In the genomic region with DNA sequence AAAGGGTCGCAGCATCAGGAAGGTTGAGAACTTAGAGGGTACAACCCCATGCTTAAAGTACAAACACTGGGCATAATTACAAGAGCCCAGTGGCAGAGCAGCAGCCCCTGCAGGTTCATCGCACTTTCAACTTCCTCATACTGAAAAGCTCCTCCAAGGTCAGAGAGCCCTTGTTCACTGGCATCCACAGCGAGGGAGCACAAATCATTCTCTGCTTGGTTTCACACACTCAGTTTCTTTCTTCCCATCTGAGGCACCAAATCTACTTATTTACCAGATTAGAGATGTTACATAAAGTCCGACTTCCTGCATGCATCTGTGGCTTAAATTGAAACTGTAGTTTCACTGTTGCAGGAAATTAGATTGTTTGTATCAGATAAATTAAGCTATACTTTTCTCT, we compare ENCODE assay signal across 10 mouse cellular contexts. TPM values are rescaled to one million over a fixed set of nuclear protein-coding genes. Genes with fewer than 3 reads are reported as not detected.
DNase-seq lines count a peak whose midpoint lies in the region; ATAC-seq lines count a peak whose summit lies in the region.
"Had no signal": no experiment of that assay in that cellular context is flagged by ENCODE, and none has a peak within 500 bp of the region (broad histone marks: within the 10 kb centered on the region; RNA-seq: fewer than 3 reads in every experiment).

No protein-coding gene starts in this region.

- peak; percentile 28 to 74 for DNase-seq in adrenal gland, adult (ENCODE audit: inconsistent age in 2 of 2, low spot score in 1 of 2)
- DNase-seq in adrenal gland, adult 18-20 months (ENCODE audit: low spot score in 2 of 2) = no peak
- peak; percentile 75 to 79 for DNase-seq in spleen, postnatal 36 days (ENCODE audit: low spot score in 2 of 2)
- DNase-seq in spleen, postnatal 4 days (ENCODE audit: low spot score in 2 of 2) = no peak
- DNase-seq in embryo, embryonic 11 days = no peak
- DNase-seq in right cerebral cortex, postnatal 4 days = no peak
- DNase-seq: adrenal gland, postnatal 10 days; gastrocnemius, postnatal 10 days had no signal

- peak; percentile 46 to 65; a peak in 3 of 4 replicates for ATAC-seq in hematopoietic stem cell, adult 5-6 weeks (replicated peaks in 1 of 2; ENCODE audit: insufficient read depth in 1 of 2, low FRiP score in 2 of 2, low TSS enrichment in 1 of 2, low read depth in 1 of 2, poor library complexity in 2 of 2, severe bottlenecking in 2 of 2)
- ATAC-seq in neutrophil, adult 5-6 weeks (ENCODE audit: extremely low read depth, insufficient number of reproducible peaks, low FRiP score, poor library complexity, severe bottlenecking) = peak; percentile 80; the same call in 1 of the 2 replicates

RNA-seq across cellular contexts. Expression of a gene that starts 18.5 kb away (rescaled TPM):
- 100 to 1,000 TPM; 122 to 141 TPM for total RNA-seq in adrenal gland, adult 18-20 months (2021)
- 105 and 128 TPM in 2 replicates for total RNA-seq in hematopoietic stem cell, adult 5-6 weeks (2017)
- 231 and 247 TPM in 2 replicates for total RNA-seq in neutrophil, adult 5-6 weeks (2017)

RNA-seq across cellular contexts. Expression of a gene that starts 33.7 kb away (rescaled TPM):
- not detected for total RNA-seq in adrenal gland, adult 18-20 months (2021)
- not detected in 2 replicates for total RNA-seq in hematopoietic stem cell, adult 5-6 weeks (2017)
- not detected in 2 replicates for total RNA-seq in neutrophil, adult 5-6 weeks (2017)
- total RNA-seq: adrenal gland, postnatal 10 days; gastrocnemius, postnatal 10 days had no signal

RNA-seq across cellular contexts. Expression of a gene that starts 35.0 kb away (rescaled TPM):
- 10 to 100 TPM; 17.3 to 24.4 TPM for total RNA-seq in adrenal gland, adult 18-20 months (2021)
- 0.88 and 3.1 TPM in 2 replicates for total RNA-seq in hematopoietic stem cell, adult 5-6 weeks (2017)
- total RNA-seq in neutrophil, adult 5-6 weeks (2017) = 5.9 and 7.0 TPM in 2 replicates

RNA-seq across cellular contexts. Expression of a gene that starts 36.4 kb away (rescaled TPM):
- 10 to 100 TPM; 11.7 to 14.1 TPM for total RNA-seq in adrenal gland, adult 18-20 months (2021)
- total RNA-seq in hematopoietic stem cell, adult 5-6 weeks (2017) = 15.2 and 17.4 TPM in 2 replicates
- 13.1 and 15.6 TPM in 2 replicates for total RNA-seq in neutrophil, adult 5-6 weeks (2017)

RNA-seq across cellular contexts. Expression of a gene that starts 36.5 kb away (rescaled TPM):
- 10 to 100 TPM; 13.4 to 15.5 TPM for total RNA-seq in adrenal gland, adult 18-20 months (2021)
- 21.6 and 28.6 TPM in 2 replicates for total RNA-seq in hematopoietic stem cell, adult 5-6 weeks (2017)
- 39.4 and 48.4 TPM in 2 replicates for total RNA-seq in neutrophil, adult 5-6 weeks (2017)

Comparison
In these comparisons a context has a peak if more than half of its experiments do, and no peak if none do; other contexts are left out.
1. DNase-seq: peak in adrenal gland, adult (2 of 2) and spleen, postnatal 36 days (2 of 2); none in adrenal gland, adult 18-20 months (0 of 2), spleen, postnatal 4 days (0 of 2), embryo, embryonic 11 days (single experiment) and right cerebral cortex, postnatal 4 days (single experiment).